Mouse (Mus musculus) heart, postnatal 0 days (tissue): ENCODE measurements around the gene Cdc42bpb.

Experiments
- CTCF ChIP-seq: IDR thresholded peaks from 2 replicates; pipeline ENCODE4 v1.5.1; 2016; ENCODE audit warnings: antibody characterized with exemption, control low read depth, low read depth
- EP300 ChIP-seq: IDR thresholded peaks from 2 replicates; pipeline ENCODE4 v1.6.1; 2016; ENCODE audit warnings: antibody characterized with exemption, low read depth

GRCm38 (mm10) chr12:111263650-111264049 is 113.9 kb downstream of the Cdc42bpb start:
- TF ChIP-seq CTCF: no peak
- TF ChIP-seq EP300: no peak
